Mouse (Mus musculus) heart, embryonic 16.5 days (tissue): ENCODE results near the gene Cenpl. TPM values are rescaled to one million over a fixed set of nuclear protein-coding genes. Genes with fewer than 3 reads are reported as not detected.

Experiments
- polyA plus RNA-seq: library from polyadenylated mRNA; unstranded; fragments of >200 nt; fragmentation: Nextera tagmentation; extraction: Ambion mirVana; gene quantifications from 2 replicates; pipeline ENCODE4 v1.2.1, GENCODE M21; 2015

The Cenpl gene
- polyA plus RNA-seq, 1 experiment from 2014 or later, result 22.9 TPM

Other genes starting within 250 kb of the Cenpl start
- 5.8 and 6.5 TPM in 2 replicates for gene Rc3h1, start 164.3 kb upstream of the Cenpl start, polyA plus RNA-seq
- gene Serpinc1, start 92.1 kb upstream of the Cenpl start, polyA plus RNA-seq, result 2.0 and 2.2 TPM in 2 replicates
- 6.5 and 7.9 TPM in 2 replicates for gene Zbtb37, start 35.9 kb upstream of the Cenpl start, polyA plus RNA-seq
- gene Dars2, start 55 bp upstream of the Cenpl start, polyA plus RNA-seq, result 29.3 and 30.9 TPM in 2 replicates
- gene Klhl20, start 60.8 kb downstream of the Cenpl start, polyA plus RNA-seq, result 11.4 and 13.4 TPM in 2 replicates
- 3.8 and 4.6 TPM in 2 replicates for gene Ankrd45, start 72.0 kb downstream of the Cenpl start, polyA plus RNA-seq
- gene Tex50, start 88.6 kb downstream of the Cenpl start, polyA plus RNA-seq, result 0.20 and 0.31 TPM in 2 replicates
- 319 and 331 TPM in 2 replicates for gene Prdx6, start 180.5 kb downstream of the Cenpl start, polyA plus RNA-seq